Mouse (Mus musculus): ENCODE measurements at regions not wholly inside any gene's neighbourhood (a gene's known extent, or its start where the extent isn't known, plus 50 kb on each side); places are given as distances from the start of the nearest gene placed in this dataset.

DNA sequence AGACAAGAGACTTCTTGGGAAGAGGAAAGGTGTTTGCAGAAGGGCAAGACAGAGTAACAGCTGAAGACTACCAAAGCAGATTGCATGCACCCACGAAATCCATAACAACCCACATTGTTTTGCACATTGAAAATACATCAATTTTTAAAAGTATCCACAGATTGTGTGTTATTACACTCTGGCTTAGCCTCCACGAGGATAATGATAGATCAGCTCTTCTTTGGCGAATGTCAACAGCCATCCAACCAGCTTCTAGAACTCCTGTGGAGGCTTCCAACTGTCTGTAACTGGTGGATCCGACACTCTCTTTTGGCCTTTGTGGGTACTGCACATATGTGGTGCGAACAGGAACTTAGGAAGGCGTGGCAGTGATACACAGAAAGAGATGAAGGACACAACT lies 54.6 kb upstream of the Lyplal1 start:
- 79% methylated on average over 6 of the region's 6 CpGs for WGBS

More for the DNA sequence above, 54.6 kb upstream of the Lyplal1 start:
- ATAC-seq (ENCODE audit: insufficient read depth) (no peak), DNase-seq (no peak)
- no peaks in the 10 kb centered on the region for H3K27me3 ChIP-seq (ENCODE audit: insufficient read depth, low read length)
- no peak overlapping the region for H3K9ac ChIP-seq
- no peak overlapping the region for H3K4me2 ChIP-seq
- no peak overlapping the region for H3K27ac ChIP-seq (ENCODE audit: low read depth)
- no peak for TF ChIP-seq CTCF (IDR thresholded peaks at IDR 0.05; ENCODE audit: low read depth)
- no peaks in the 10 kb centered on the region for H3K9me3 ChIP-seq (ENCODE audit: low read depth, low read length)
- no peaks in the 10 kb centered on the region for H3K4me1 ChIP-seq (ENCODE audit: insufficient read depth)
- no peak overlapping the region for H3K4me3 ChIP-seq (ENCODE audit: low read depth, low read length)
- H3K36me3 ChIP-seq (ENCODE audit: insufficient read depth) = no peaks in the 10 kb centered on the region

Data from lung, embryonic 14.5 days (tissue).